Mouse (Mus musculus) forebrain, embryonic 16.5 days (tissue): ENCODE results near the gene Tspan14. TPM values are rescaled to one million over a fixed set of nuclear protein-coding genes. Genes with fewer than 3 reads are reported as not detected.
A peak's percentile ranks its signal among the peaks of the same experiment; 100 is the strongest.

Source experiments
- ATAC-seq: fragments of 200-750 bp; cut with Nextera tagmentation; 2 replicates; pipeline ENCODE4 v1.8.0; 2017; ENCODE audit warnings: mild to moderate bottlenecking, moderate library complexity
- H3K27ac ChIP-seq: fragments of 300-500 bp; sonication (generic); 2 replicates; pipeline ENCODE4 v1.5.1; 2014; ENCODE audit warnings: low read length, control low read depth
- H3K27me3 ChIP-seq: fragments of 300-500 bp; sonication (generic); replicated peaks from 2 replicates; pipeline ENCODE4 v1.6.1; 2014; ENCODE audit warnings: low read length; ENCODE audit not compliant: control insufficient read depth, insufficient read depth
- H3K36me3 ChIP-seq: fragments of 300-500 bp; sonication (generic); 2 replicates; pipeline ENCODE4 v1.6.1; 2014; ENCODE audit not compliant: control insufficient read depth, insufficient read depth
- H3K4me1 ChIP-seq: fragments of 300-500 bp; sonication (generic); replicated peaks from 2 replicates; pipeline ENCODE4 v1.6.1; 2014; ENCODE audit warnings: low read length; ENCODE audit not compliant: control insufficient read depth, insufficient read depth
- H3K4me2 ChIP-seq: fragments of 300-500 bp; sonication (generic); 2 replicates; pipeline ENCODE4 v1.6.1; 2014; ENCODE audit warnings: mild to moderate bottlenecking, low read length, control low read depth
- H3K4me3 ChIP-seq: fragments of 300-500 bp; sonication (generic); replicated peaks from 2 replicates; pipeline ENCODE4 v1.5.1; 2014; ENCODE audit warnings: mild to moderate bottlenecking, low read length, control low read depth
- H3K9ac ChIP-seq: fragments of 300-500 bp; sonication (generic); replicated peaks from 2 replicates; pipeline ENCODE4 v1.6.1; 2014; ENCODE audit warnings: low read depth, low read length, control low read depth
- H3K9me3 ChIP-seq: fragments of 300-500 bp; sonication (generic); 2 replicates; pipeline ENCODE4 v1.6.1; 2016; ENCODE audit warnings: low read length; ENCODE audit not compliant: control insufficient read depth
- WGBS: fragments of 180-500 bp; shearing (Covaris S2); extraction: QIAGEN DNeasy Blood & Tissue Kit; methylation state at CpG from one replicate; pipeline ENCODE4 v1.1.7; 2014; 5-methylcytosine and 5-hydroxymethylcytosine counted together
- polyA plus RNA-seq: library from polyadenylated mRNA; unstranded; fragments of >200 nt; fragmentation: Nextera tagmentation; extraction: Ambion mirVana; gene quantifications from 2 replicates; pipeline ENCODE4 v1.2.1, GENCODE M21; 2015

Tspan14 gene
- polyA plus RNA-seq, 1 experiment from 2014 or later, result 90.0 TPM

- Histone ChIP-seq H3K4me1 (no peaks in the 10 kb centered on the region), H3K9me3 (no peaks in the 10 kb centered on the region), H3K27ac (no peak overlapping the region), H3K9ac (no peak overlapping the region), H3K36me3 (no peaks in the 10 kb centered on the region), H3K4me2 (no peak overlapping the region), H3K4me3 (no peak overlapping the region), H3K27me3 (no peaks in the 10 kb centered on the region)
- no peak for ATAC-seq
- WGBS, result 78% methylated on average over 4 of the region's 4 CpGs
Observed at GRCm38 (mm10) chr14:40985635-40986034, 19.0 kb upstream of the Tspan14 start.

DNA sequence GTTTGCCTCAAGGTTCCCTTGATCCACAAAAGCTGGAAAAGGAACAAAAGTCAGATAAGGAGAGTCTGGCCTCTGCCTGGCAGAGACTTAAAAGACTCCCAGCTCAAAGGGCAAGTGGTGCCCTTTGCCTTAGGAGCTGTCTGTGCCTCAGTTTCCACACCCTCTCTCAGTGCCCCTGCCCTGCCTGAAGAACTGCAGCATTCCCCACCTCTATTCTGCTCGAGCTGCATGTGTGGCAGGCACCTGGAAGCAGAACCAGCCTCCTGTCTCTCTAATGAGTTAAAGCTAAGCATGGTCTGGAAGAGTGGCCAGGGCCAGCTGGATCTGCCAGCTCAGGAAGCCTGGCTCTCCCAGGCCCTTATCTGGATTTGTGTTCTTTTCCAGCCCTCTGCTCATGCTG is 13.1 kb upstream of the Tspan14 start:
- no peak for ATAC-seq
- H3K9ac ChIP-seq, result no peak overlapping the region
- no peaks in the 10 kb centered on the region for H3K36me3 ChIP-seq
- H3K27me3 ChIP-seq, result no peaks in the 10 kb centered on the region
- WGBS, result 74% methylated on average over 1 of the region's 1 CpGs
- H3K27ac ChIP-seq, result no peak overlapping the region
- no peak overlapping the region for H3K4me2 ChIP-seq
- H3K9me3 ChIP-seq, result no peaks in the 10 kb centered on the region
- H3K4me3 ChIP-seq, result no peak overlapping the region
- H3K4me1 ChIP-seq, result no peaks in the 10 kb centered on the region

DNA sequence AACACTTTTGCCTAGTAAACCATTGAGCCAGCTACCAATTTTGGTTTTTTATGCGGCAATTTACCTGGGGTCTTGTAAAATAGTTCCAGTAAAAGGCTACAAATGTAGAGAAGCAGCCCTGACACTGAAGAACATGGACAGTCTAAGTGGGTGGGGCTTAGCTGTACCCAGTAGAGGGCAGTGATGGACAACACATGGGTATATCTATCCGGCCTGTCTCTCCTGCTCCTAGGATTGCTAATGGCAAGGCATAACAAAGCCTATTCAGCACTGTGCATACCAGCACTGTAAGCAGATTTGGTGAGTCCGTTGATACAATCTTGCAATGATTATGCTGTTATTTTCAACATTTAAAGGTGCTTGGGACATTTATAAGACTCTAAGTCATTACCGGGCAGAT is 12.4 kb upstream of the Tspan14 start:
- 47% methylated on average over 4 of the region's 4 CpGs for WGBS
- Histone ChIP-seq H3K4me1 (no peaks in the 10 kb centered on the region), H3K27ac (no peak overlapping the region), H3K27me3 (no peaks in the 10 kb centered on the region), H3K36me3 (no peaks in the 10 kb centered on the region), H3K9me3 (no peaks in the 10 kb centered on the region), H3K4me2 (no peak overlapping the region), H3K9ac (no peak overlapping the region), H3K4me3 (no peak overlapping the region)
- peak; percentile 54; the same call in 1 of the 2 replicates for ATAC-seq

- no peaks in the 10 kb centered on the region for H3K9me3 ChIP-seq
- ATAC-seq, result peak; percentile 84
- 74% methylated on average over 6 of the region's 6 CpGs for WGBS
Observed at GRCm38 (mm10) chr14:40975127-40975721, 8.6 kb upstream of the Tspan14 start.

DNA sequence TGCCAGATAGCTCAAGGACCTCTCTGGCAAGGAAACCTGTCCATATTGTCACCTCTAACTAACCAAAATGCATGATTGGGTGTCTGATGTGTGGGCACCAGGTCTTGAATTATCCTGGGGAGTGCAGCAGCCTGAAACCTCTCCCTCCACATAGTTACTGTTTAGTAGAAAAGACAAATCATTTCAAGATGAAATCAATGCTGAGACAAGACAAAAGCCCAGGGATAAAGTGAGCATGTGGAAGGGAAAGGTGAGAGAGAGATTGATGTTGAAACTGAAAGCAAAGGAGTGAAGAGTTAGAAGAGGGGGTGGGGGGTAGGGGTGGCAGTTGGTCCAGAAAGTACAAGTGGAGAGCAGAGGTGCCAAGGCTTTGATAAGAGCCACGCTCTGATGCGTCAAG is 1.4 kb upstream of the Tspan14 start:
- H3K36me3 ChIP-seq, result no peaks in the 10 kb centered on the region
- no peak for ATAC-seq
- H3K4me2 ChIP-seq, result no peak overlapping the region
- H3K4me3 ChIP-seq, result no peak overlapping the region
- H3K9ac ChIP-seq, result no peak overlapping the region
- peaks cover 27% of the 10 kb centered on the region for H3K4me1 ChIP-seq
- no peak overlapping the region for H3K27ac ChIP-seq
- WGBS, result 86% methylated on average over 2 of the region's 2 CpGs
- H3K9me3 ChIP-seq, result no peaks in the 10 kb centered on the region
- no peaks in the 10 kb centered on the region for H3K27me3 ChIP-seq

More at GRCm38 (mm10) chr14:40975127-40975721, 8.6 kb upstream of the Tspan14 start:
- Histone ChIP-seq H3K4me2 (no peak overlapping the region), H3K36me3 (no peaks in the 10 kb centered on the region), H3K4me1 (no peaks in the 10 kb centered on the region), H3K27ac (no peak overlapping the region), H3K27me3 (no peaks in the 10 kb centered on the region), H3K4me3 (no peak overlapping the region), H3K9ac (no peak overlapping the region)

DNA sequence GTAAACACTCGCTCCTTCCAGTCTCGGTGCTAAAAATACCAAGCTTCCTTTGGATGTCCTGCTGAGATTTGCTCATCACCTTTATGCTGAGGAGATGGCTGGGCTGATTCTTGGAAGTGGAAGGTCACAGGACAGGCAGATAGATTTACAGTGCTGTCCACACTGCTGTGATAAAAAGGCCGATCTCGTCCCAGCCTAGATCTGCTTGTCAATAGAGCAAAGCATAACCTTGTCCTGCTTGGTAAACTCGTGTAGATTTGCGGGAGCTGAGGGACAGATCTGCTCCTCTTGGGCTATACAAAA is 942 bp upstream of the Tspan14 start:
- no peak for ATAC-seq
- Histone ChIP-seq H3K4me1 (peaks cover 31% of the 10 kb centered on the region), H3K4me3 (peak overlapping the region; percentile 71), H3K27me3 (no peaks in the 10 kb centered on the region), H3K9ac (peak overlapping the region; percentile 65), H3K9me3 (no peaks in the 10 kb centered on the region), H3K4me2 (peak overlapping the region; percentile 74), H3K36me3 (no peaks in the 10 kb centered on the region), H3K27ac (peak overlapping the region; percentile 84)
- 3% methylated on average over 6 of the region's 6 CpGs for WGBS

DNA sequence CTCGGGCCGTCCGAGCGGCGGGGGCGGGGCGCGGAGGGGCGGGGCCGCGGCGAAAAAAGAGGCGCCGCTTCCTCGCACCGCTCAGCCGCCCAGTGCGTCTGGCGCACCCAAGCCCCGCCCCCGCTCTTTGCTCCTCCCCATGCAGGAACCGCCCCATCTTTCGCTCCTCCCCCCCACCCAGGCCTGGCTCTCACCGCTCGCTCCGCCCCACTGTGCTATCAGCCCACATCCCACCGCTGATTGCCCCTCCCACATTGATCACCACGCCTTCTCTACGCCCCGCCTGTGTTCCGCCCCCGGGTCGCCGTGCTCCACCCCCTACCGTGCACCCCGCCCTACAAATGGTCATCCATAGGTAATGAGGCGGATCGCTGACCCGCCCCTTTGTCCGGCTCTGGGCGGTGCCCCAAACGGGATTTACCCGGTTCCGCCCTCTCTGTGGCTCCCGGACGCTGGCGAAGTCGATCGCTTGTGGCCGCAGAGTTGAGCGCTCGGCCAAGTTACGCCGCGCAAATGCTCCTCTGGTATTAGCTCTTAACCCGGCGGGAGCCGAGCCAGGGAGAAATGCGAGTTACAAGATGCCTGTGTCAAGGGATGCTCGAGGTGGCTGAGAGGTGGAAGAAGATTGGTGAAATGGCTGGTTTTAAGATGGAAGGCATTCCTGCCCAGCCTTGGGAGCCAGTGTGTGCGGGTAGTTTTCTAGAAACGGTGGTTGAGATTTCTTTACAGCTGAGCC is 423 bp upstream of the Tspan14 start:
- no peaks in the 10 kb centered on the region for H3K9me3 ChIP-seq
- no peaks in the 10 kb centered on the region for H3K27me3 ChIP-seq
- peak overlapping the region; percentile 95 for H3K9ac ChIP-seq
- under 1% methylated on average over 48 of the region's 62 CpGs for WGBS
- peak overlapping the region; percentile 84 for H3K27ac ChIP-seq
- H3K4me3 ChIP-seq, result peak overlapping the region; percentile 71
- no peaks in the 10 kb centered on the region for H3K36me3 ChIP-seq
- peak overlapping the region; percentile 85 for H3K4me2 ChIP-seq
- ATAC-seq, result peak; percentile 91
- H3K4me1 ChIP-seq, result peaks cover 36% of the 10 kb centered on the region

DNA sequence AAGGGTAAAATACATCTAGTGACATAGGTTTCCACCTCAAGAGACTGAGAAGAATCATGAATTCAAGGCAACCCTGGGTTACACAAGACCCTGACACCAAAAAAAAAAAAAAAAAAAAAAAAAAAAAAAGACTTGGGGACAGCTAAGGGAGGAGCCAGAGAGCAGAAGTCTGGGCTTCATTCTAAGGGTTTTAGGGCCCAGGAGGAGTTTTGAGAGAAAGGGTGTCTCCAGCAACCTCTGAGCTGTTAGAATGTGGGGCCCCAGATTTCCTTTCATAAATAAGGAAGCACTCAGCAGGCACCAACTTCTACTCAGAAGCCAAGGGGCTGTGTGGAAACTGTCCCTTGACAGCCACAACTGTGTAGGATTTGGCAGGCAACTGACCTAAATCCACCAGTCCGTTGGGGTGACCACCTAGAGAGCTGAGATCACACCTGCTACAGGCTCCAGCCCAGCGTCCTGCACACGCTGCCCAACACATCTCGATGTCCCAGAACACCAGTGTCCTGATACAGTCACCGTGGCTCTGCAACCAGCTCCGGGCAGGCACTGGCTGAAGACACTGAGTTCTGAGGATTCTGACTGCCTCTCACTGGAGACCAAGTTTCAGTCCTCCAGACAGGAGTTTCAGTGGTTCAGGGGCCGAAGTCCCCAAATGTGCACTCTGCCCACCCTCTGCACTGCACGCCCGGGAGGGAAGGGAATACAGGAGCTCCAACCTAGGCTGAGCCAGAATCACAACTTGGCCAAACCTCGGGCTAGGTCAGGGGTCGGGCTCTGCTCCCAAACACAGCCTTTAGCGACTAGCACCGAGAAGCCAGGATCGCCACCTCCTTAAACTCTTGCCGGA is 875 bp downstream of the Tspan14 start:
- no peaks in the 10 kb centered on the region for H3K27me3 ChIP-seq
- peak; percentile 11 for ATAC-seq
- peak overlapping the region; percentile 95 for H3K9ac ChIP-seq
- peaks cover 37% of the 10 kb centered on the region for H3K4me1 ChIP-seq
- peak overlapping the region; percentile 85 for H3K4me2 ChIP-seq
- H3K36me3 ChIP-seq, result no peaks in the 10 kb centered on the region
- peak overlapping the region; percentile 84 for H3K27ac ChIP-seq
- H3K9me3 ChIP-seq, result no peaks in the 10 kb centered on the region
- H3K4me3 ChIP-seq, result peak overlapping the region; percentile 71
- under 1% methylated on average over 15 of the region's 15 CpGs for WGBS

DNA sequence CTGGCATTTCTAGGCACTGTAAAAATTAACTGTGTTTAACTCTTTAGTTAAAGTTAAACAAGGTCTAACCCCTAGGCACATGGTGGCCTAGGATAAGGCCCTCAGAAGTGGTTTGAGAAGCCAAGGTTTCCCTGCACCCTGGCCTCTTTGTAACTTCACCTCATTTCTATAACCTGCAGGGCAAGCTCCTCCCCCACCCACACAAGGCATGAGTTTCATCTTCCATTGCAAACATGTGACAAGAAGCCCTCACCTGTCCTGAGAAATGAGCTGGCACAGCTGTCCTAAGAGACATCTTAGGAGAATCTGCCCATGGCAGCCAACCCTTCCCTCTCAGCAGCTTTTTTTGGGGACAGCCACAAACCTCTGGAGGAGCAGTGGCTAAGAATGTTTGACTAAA is 1.7 kb downstream of the Tspan14 start:
- Histone ChIP-seq H3K4me1 (peaks cover 42% of the 10 kb centered on the region), H3K4me3 (peak overlapping the region; percentile 71), H3K27me3 (no peaks in the 10 kb centered on the region), H3K36me3 (no peaks in the 10 kb centered on the region), H3K9ac (no peak overlapping the region; the same call in 1 of the 2 replicates), H3K4me2 (peak overlapping the region; percentile 85), H3K27ac (no peak overlapping the region), H3K9me3 (no peaks in the 10 kb centered on the region)
- ATAC-seq, result no peak
